Mouse (Mus musculus): Measurements from ENCODE around the gene Crtc1. TPM values are rescaled to one million over a fixed set of nuclear protein-coding genes. Genes with fewer than 3 reads are reported as not detected.

Crtc1 gene
- polyA plus RNA-seq, 1 experiment from 2014 or later, result 7.0 TPM

DNA sequence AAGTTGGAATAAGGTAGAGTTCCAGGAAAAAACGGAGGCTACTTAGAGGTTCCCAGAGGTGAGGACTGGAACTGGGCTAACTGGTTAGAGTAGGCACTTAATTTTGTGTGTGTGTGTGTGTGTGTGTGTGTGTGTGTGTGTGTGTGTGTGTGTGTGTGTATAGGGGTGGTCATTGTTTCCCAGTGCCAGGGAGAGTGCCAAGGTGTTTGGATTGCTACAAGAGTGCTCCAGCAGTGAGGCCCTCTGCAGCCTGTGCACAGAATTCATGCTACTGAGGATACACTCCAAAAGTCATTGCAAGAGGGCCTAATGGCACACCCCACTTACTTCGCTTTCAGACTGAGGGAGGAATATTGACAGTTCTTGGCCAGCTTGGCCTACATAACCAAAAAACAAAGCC, 43.6 kb upstream of the Crtc1 start:
- Histone ChIP-seq H3K36me3 (ENCODE audit: insufficient read depth, low read length) (no peaks in the 10 kb centered on the region), H3K27me3 (replicated peaks; ENCODE audit: insufficient read depth, low read length) (peaks cover 13% of the 10 kb centered on the region), H3K4me1 (ENCODE audit: insufficient read depth, low read depth, low read length) (no peaks in the 10 kb centered on the region), H3K27ac (ENCODE audit: low read length) (peak overlapping the region; percentile 47; the same call in 1 of the 2 replicates), H3K9ac (replicated peaks; ENCODE audit: low read depth) (no peak overlapping the region), H3K4me3 (ENCODE audit: low read depth, low read length) (no peak overlapping the region), H3K9me3 (ENCODE audit: low read length) (no peaks in the 10 kb centered on the region), H3K4me2 (replicated peaks; ENCODE audit: low read depth, low read length) (no peak overlapping the region)
- TF ChIP-seq CTCF (IDR thresholded peaks at IDR 0.05) (no peak), EP300 (IDR thresholded peaks at IDR 0.05) (peak; percentile 55)
- ATAC-seq (peak; percentile 95), DNase-seq (ENCODE audit: low spot score) (peak; percentile 88)
- 48% methylated on average over 2 of the region's 2 CpGs for WGBS

GRCm38 (mm10) chr8:70481908-70482307, 42.5 kb upstream of the Crtc1 start:
- H3K36me3 ChIP-seq (ENCODE audit: insufficient read depth, low read length), result no peaks in the 10 kb centered on the region
- H3K9ac ChIP-seq (replicated peaks; ENCODE audit: low read depth), result no peak overlapping the region
- DNase-seq (ENCODE audit: low spot score) (no peak), ATAC-seq (no peak)
- H3K9me3 ChIP-seq (ENCODE audit: low read length), result no peaks in the 10 kb centered on the region
- WGBS, result 59% methylated on average over 3 of the region's 3 CpGs
- no peaks in the 10 kb centered on the region for H3K4me1 ChIP-seq (ENCODE audit: insufficient read depth, low read depth, low read length)
- no peak for TF ChIP-seq CTCF (IDR thresholded peaks at IDR 0.05)
- TF ChIP-seq EP300 (IDR thresholded peaks at IDR 0.05), result no peak
- H3K27me3 ChIP-seq (replicated peaks; ENCODE audit: insufficient read depth, low read length), result peaks cover 5% of the 10 kb centered on the region; the same call in 1 of the 2 replicates
- no peak overlapping the region for H3K4me2 ChIP-seq (replicated peaks; ENCODE audit: low read depth, low read length)
- H3K27ac ChIP-seq (ENCODE audit: low read length), result peak overlapping the region; percentile 40; the same call in 1 of the 2 replicates
- no peak overlapping the region for H3K4me3 ChIP-seq (ENCODE audit: low read depth, low read length)

GRCm38 (mm10) chr8:70477269-70477982, 38.0 kb upstream of the Crtc1 start:
- H3K27me3 ChIP-seq (replicated peaks; ENCODE audit: insufficient read depth, low read length), result no peaks in the 10 kb centered on the region
- H3K4me2 ChIP-seq (replicated peaks; ENCODE audit: low read depth, low read length), result peak overlapping the region; percentile 91
- no peaks in the 10 kb centered on the region for H3K36me3 ChIP-seq (ENCODE audit: insufficient read depth, low read length)
- H3K9me3 ChIP-seq (ENCODE audit: low read length), result no peaks in the 10 kb centered on the region
- WGBS, result 2% methylated on average over 21 of the region's 21 CpGs
- peak overlapping the region; percentile 57 for H3K27ac ChIP-seq (ENCODE audit: low read length)
- TF ChIP-seq CTCF (IDR thresholded peaks at IDR 0.05), result no peak
- DNase-seq (ENCODE audit: low spot score) (peak; percentile 74), ATAC-seq (peak; percentile 39)
- H3K4me1 ChIP-seq (ENCODE audit: insufficient read depth, low read depth, low read length), result peaks cover 6% of the 10 kb centered on the region; the same call in 1 of the 2 replicates
- peak overlapping the region; percentile 80 for H3K4me3 ChIP-seq (ENCODE audit: low read depth, low read length)
- H3K9ac ChIP-seq (replicated peaks; ENCODE audit: low read depth), result no peak overlapping the region

DNA sequence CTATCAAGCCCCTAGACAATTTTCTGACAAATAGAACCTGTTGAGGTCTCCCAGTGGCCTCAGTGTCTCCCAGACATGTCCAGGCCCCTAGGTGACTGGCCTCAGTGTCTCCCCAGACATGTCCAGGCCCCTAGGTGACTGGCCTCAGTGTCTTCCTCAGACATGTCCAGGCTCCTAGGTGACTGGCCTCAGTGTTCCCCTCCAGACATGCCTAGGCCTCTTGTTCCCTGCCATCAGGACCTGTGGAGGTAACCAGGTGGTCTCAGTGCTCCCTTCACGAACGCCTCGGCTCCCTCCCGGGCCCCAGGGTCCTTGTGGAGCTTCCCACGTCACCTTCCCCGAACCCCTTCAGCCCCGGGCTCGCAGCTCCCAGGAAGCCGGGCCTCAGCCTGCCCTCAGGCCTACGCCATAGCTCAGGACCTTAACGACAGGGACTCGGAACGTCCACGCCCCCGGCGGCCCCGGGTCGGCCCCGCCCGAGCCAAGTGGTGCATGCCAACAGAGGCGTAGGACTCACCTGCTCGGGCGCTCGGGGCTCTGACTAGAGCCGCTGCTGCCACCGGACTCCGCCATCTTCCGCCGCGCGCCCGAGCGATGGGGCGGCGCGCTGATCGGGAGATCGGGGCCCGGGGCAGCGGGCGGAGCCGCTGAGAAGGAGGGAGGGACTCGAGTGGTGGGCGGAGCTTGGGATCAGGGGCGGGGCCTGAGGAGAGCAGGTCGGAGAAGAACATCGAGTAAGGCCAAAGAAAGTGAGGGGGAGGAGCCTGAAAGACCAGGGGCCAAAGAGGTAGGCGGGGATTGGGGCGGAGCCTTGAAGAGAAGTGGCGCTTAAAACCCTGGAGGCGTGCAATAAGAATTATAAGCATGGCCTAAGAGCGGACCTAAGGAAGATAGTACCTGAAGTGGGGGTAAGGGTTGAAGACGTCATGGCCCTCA, 37.2 kb upstream of the Crtc1 start, which contains the start of gene Klhl26:
TSS of gene Klhl26 (minus strand) at position 636 of the 936 bp plus-strand sequence.
- Histone ChIP-seq H3K4me1 (ENCODE audit: insufficient read depth, low read depth, low read length) (peaks cover 6% of the 10 kb centered on the region; the same call in 1 of the 2 replicates), H3K9me3 (ENCODE audit: low read length) (no peaks in the 10 kb centered on the region), H3K36me3 (ENCODE audit: insufficient read depth, low read length) (no peaks in the 10 kb centered on the region), H3K9ac (replicated peaks; ENCODE audit: low read depth) (peak within 1 kb of the TSS; percentile 92), H3K27me3 (replicated peaks; ENCODE audit: insufficient read depth, low read length) (no peaks in the 10 kb centered on the region), H3K27ac (ENCODE audit: low read length) (peak within 1 kb of the TSS; percentile 82), H3K4me2 (replicated peaks; ENCODE audit: low read depth, low read length) (peak within 1 kb of the TSS; percentile 91), H3K4me3 (ENCODE audit: low read depth, low read length) (peak within 1 kb of the TSS; percentile 80)
- TF ChIP-seq CTCF (IDR thresholded peaks at IDR 0.05) (no peak), EP300 (IDR thresholded peaks at IDR 0.05) (peak; percentile 46; the same call in 1 of the 2 replicates)
- peak; percentile 90 for ATAC-seq
- peak; percentile 98 for DNase-seq (ENCODE audit: low spot score)
- under 1% methylated on average over 50 of the region's 53 CpGs for WGBS

DNA sequence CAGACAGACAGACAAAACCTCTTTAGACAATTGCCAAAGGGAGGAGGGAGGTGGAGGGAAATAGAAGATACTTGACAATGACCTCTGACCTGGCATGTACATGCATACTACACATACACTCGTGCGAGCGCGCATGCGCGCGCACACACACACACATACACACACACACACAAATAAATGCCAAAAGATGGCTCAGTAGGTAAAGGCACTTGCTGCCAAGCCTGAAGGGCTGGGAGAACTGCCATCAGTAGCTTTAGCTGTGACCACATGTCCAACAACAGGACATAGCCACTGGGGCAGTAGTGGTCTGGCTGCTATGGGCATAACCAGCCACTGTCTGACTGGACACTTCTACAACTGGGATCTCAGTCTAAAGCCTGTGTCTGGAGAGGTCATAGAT, 32.5 kb upstream of the Crtc1 start:
- Histone ChIP-seq H3K4me2 (replicated peaks; ENCODE audit: low read depth, low read length) (no peak overlapping the region), H3K4me1 (ENCODE audit: insufficient read depth, low read depth, low read length) (peaks cover 24% of the 10 kb centered on the region; the same call in 1 of the 2 replicates), H3K27me3 (replicated peaks; ENCODE audit: insufficient read depth, low read length) (no peaks in the 10 kb centered on the region), H3K4me3 (ENCODE audit: low read depth, low read length) (no peak overlapping the region), H3K36me3 (ENCODE audit: insufficient read depth, low read length) (no peaks in the 10 kb centered on the region), H3K9ac (replicated peaks; ENCODE audit: low read depth) (no peak overlapping the region), H3K9me3 (ENCODE audit: low read length) (no peaks in the 10 kb centered on the region), H3K27ac (ENCODE audit: low read length) (no peak overlapping the region)
- DNase-seq (ENCODE audit: low spot score) (no peak), ATAC-seq (no peak)
- 97% methylated on average over 7 of the region's 7 CpGs for WGBS
- TF ChIP-seq EP300 (IDR thresholded peaks at IDR 0.05), result no peak
- TF ChIP-seq CTCF (IDR thresholded peaks at IDR 0.05), result no peak

GRCm38 (mm10) chr8:70469938-70470337, 30.6 kb upstream of the Crtc1 start:
- TF ChIP-seq CTCF (IDR thresholded peaks at IDR 0.05) (no peak), EP300 (IDR thresholded peaks at IDR 0.05) (no peak)
- Histone ChIP-seq H3K27ac (ENCODE audit: low read length) (no peak overlapping the region), H3K4me3 (ENCODE audit: low read depth, low read length) (no peak overlapping the region), H3K4me1 (ENCODE audit: insufficient read depth, low read depth, low read length) (peaks cover 18% of the 10 kb centered on the region; the same call in 1 of the 2 replicates), H3K27me3 (replicated peaks; ENCODE audit: insufficient read depth, low read length) (no peaks in the 10 kb centered on the region), H3K9me3 (ENCODE audit: low read length) (no peaks in the 10 kb centered on the region), H3K9ac (replicated peaks; ENCODE audit: low read depth) (no peak overlapping the region), H3K4me2 (replicated peaks; ENCODE audit: low read depth, low read length) (no peak overlapping the region), H3K36me3 (ENCODE audit: insufficient read depth, low read length) (no peaks in the 10 kb centered on the region)
- 60% methylated on average over 2 of the region's 2 CpGs for whole genome bisulfite sequencing
- DNase-seq (ENCODE audit: low spot score) (no peak), ATAC-seq (no peak)

Data from lung, postnatal 0 days (tissue).